Comparison of ENCODE assay signal across 7 mouse cellular contexts in the genomic region with DNA sequence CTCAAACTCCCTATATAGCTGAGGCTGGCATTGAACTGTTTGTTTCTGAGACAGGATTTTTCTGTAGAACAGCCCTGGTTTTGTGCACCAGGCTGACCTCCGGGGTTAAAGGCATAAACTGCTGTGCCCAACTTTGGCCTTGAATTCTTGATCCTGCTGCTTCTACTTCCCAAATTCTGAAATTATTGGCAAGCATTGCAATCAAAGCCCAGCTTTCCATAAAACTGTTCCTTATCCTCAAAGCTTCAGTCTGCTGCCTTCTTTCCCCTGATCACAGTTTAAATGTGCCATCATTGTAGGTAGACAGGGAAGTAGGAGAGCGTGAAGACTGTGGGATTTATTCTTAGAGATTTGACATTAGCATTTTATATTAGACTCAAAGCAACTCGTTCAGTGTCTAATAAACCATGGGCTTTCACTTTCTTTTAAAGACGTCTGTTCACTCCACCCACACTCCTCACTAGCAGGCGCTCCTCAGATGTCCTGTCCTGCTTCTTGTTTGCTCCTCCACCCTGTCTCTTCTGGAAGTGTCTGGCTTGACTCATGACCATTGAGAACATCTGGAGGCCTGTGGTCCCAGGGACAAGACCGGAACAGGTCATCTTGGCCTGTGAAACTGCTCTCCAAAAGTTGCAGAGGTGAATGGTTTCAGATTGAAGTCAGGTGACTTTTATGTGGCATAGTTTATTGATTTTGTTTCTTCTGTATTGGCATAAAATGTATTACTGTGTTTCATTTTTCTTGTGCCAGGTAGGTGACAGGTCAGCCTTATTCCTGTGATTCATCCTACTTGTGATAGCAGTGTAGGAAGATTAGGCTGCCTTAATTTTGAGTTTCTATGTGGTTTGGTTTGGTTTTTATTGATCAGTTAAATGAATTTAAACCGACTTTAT. TPM values are rescaled to one million over a fixed set of nuclear protein-coding genes. Genes with fewer than 3 reads are reported as not detected.
A peak's percentile ranks its signal among the peaks of the same experiment; 100 is the strongest.
DNase-seq lines count a peak whose midpoint lies in the region; ATAC-seq lines count a peak whose summit lies in the region.

No protein-coding gene starts in this region.

- no peaks in the 10 kb centered on the region; the same call in 1 of the 2 replicates for H3K36me3 ChIP-seq in neural tube, embryonic 11.5 days (ENCODE audit: control insufficient read depth, insufficient read depth, low read length)
- H3K36me3 ChIP-seq in forebrain, embryonic 13.5 days (ENCODE audit: poor library complexity, severe bottlenecking), result peaks cover 31% of the 10 kb centered on the region
- H3K36me3 ChIP-seq in limb, embryonic 15.5 days, result peaks cover 23% of the 10 kb centered on the region

- ATAC-seq in neural tube, embryonic 11.5 days (ENCODE audit: insufficient read depth, low FRiP score, low TSS enrichment), result no peak
- no peak for ATAC-seq in forebrain, embryonic 13.5 days
- ATAC-seq in limb, embryonic 15.5 days (ENCODE audit: insufficient number of reproducible peaks, low FRiP score, low TSS enrichment, low read depth), result no peak
- ATAC-seq in activated CD4-positive, CD25-positive, alpha-beta regulatory T cell, adult 4 months, result no peak

- 78% methylated on average over 7 of the region's 7 CpGs for WGBS in neural tube, embryonic 11.5 days
- WGBS in forebrain, embryonic 13.5 days, result 79% methylated on average over 7 of the region's 7 CpGs
- WGBS in limb, embryonic 15.5 days, result 62% methylated on average over 7 of the region's 7 CpGs

- H3K27ac ChIP-seq in neural tube, embryonic 11.5 days (ENCODE audit: low read depth, low read length), result no peak overlapping the region
- H3K27ac ChIP-seq in forebrain, embryonic 13.5 days, result no peak overlapping the region
- H3K27ac ChIP-seq in limb, embryonic 15.5 days, result no peak overlapping the region

- no peaks in the 10 kb centered on the region for H3K9me3 ChIP-seq in neural tube, embryonic 11.5 days (ENCODE audit: control insufficient read depth, low read length)
- H3K9me3 ChIP-seq in forebrain, embryonic 13.5 days (replicated peaks), result no peaks in the 10 kb centered on the region
- H3K9me3 ChIP-seq in limb, embryonic 15.5 days, result no peaks in the 10 kb centered on the region

- H3K4me1 ChIP-seq in neural tube, embryonic 11.5 days (ENCODE audit: control insufficient read depth, insufficient read depth, low read length), result peaks cover 24% of the 10 kb centered on the region
- H3K4me1 ChIP-seq in forebrain, embryonic 13.5 days, result peaks cover 53% of the 10 kb centered on the region
- peaks cover 31% of the 10 kb centered on the region for H3K4me1 ChIP-seq in limb, embryonic 15.5 days

- H3K4me3 ChIP-seq in neural tube, embryonic 11.5 days (ENCODE audit: low read depth, low read length), result no peak overlapping the region
- peak overlapping the region; percentile 98 for H3K4me3 ChIP-seq in forebrain, embryonic 13.5 days
- H3K4me3 ChIP-seq in limb, embryonic 15.5 days, result 0 out of 2 replicates have a peak overlapping the region, but pooled peaks have one; percentile 89

- no peak for DNase-seq in neural tube, embryonic 11.5 days (ENCODE audit: low spot score)
- DNase-seq in neural tube, embryonic 10.5 days (ENCODE audit: extremely low spot score, low spot score), result no peak
- DNase-seq in left cerebral cortex, adult 18-20 months (ENCODE audit: low spot score in 2 of 2), result no peak
- DNase-seq in cerebellum, postnatal 4 days (ENCODE audit: low spot score in 2 of 2), result no peak

- peak overlapping the region; percentile 5; the same call in 1 of the 2 replicates for H3K9ac ChIP-seq in neural tube, embryonic 11.5 days (ENCODE audit: low read length)
- H3K9ac ChIP-seq in forebrain, embryonic 13.5 days, result peak overlapping the region; percentile 95
- no peak overlapping the region for H3K9ac ChIP-seq in limb, embryonic 15.5 days

- no peaks in the 10 kb centered on the region for H3K27me3 ChIP-seq in neural tube, embryonic 11.5 days (ENCODE audit: control insufficient read depth, insufficient read depth, low read length)
- no peaks in the 10 kb centered on the region for H3K27me3 ChIP-seq in forebrain, embryonic 13.5 days
- no peaks in the 10 kb centered on the region for H3K27me3 ChIP-seq in limb, embryonic 15.5 days

- peak overlapping the region; percentile 85; the same call in 1 of the 2 replicates for H3K4me2 ChIP-seq in neural tube, embryonic 11.5 days (ENCODE audit: low read depth)
- peak overlapping the region; percentile 97 for H3K4me2 ChIP-seq in forebrain, embryonic 13.5 days
- peak overlapping the region; percentile 64; the same call in 1 of the 2 replicates for H3K4me2 ChIP-seq in limb, embryonic 15.5 days

RNA-seq across cellular contexts. Expression of a gene that starts 2.2 kb away (rescaled TPM):
- 16.0 and 16.7 TPM in 2 replicates for polyA plus RNA-seq in neural tube, embryonic 11.5 days (2014; fragmentation: Nextera tagmentation; extraction: Ambion mirVana)
- 22.0 and 24.4 TPM in 2 replicates for polyA plus RNA-seq in forebrain, embryonic 13.5 days (2015; fragmentation: Nextera tagmentation; extraction: Ambion mirVana)
- polyA plus RNA-seq in limb, embryonic 15.5 days (2015; fragmentation: Nextera tagmentation; extraction: Ambion mirVana), result 12.1 and 13.1 TPM in 2 replicates
- 10 to 100 TPM; 38.9 to 41.1 TPM for total RNA-seq in left cerebral cortex, adult 18-20 months (2021)
- 10 to 100 TPM; 14.3 to 19.9 TPM for polyA plus RNA-seq in activated CD4-positive, CD25-positive, alpha-beta regulatory T cell, adult 4 months (2017; shearing (Covaris generic))

RNA-seq across cellular contexts. Expression of a gene that starts 2.4 kb away (rescaled TPM):
- polyA plus RNA-seq in neural tube, embryonic 11.5 days (2014; fragmentation: Nextera tagmentation; extraction: Ambion mirVana), result 79.5 and 81.7 TPM in 2 replicates
- 45.1 and 49.7 TPM in 2 replicates for polyA plus RNA-seq in forebrain, embryonic 13.5 days (2015; fragmentation: Nextera tagmentation; extraction: Ambion mirVana)
- 29.3 and 33.1 TPM in 2 replicates for polyA plus RNA-seq in limb, embryonic 15.5 days (2015; fragmentation: Nextera tagmentation; extraction: Ambion mirVana)
- 10 to 100 TPM; 73.4 to 75.4 TPM for total RNA-seq in left cerebral cortex, adult 18-20 months (2021)
- polyA plus RNA-seq in activated CD4-positive, CD25-positive, alpha-beta regulatory T cell, adult 4 months (2017; shearing (Covaris generic)), result 10 to 100 TPM; 12.3 to 15.0 TPM
